Mouse (Mus musculus) heart, postnatal 10 days (tissue): ENCODE results near the gene Fam53b. TPM values are rescaled to one million over a fixed set of nuclear protein-coding genes. Genes with fewer than 3 reads are reported as not detected.

Source experiments
- DNase-seq, 2 experiments: peaks; one replicate each; pipeline ENCODE4 v3.0.0; 2021
- intact Hi-C: fragments of 180-260 bp; cut with DNase I; formaldehyde crosslinking; loops from one replicate; pipeline ENCODE4 v1.15.1; 2025
- total RNA-seq, 2 experiments: library from RNA; stranded (reverse); gene quantifications; 2 replicates each; pipeline ENCODE4 v1.2.3; 2021

The Fam53b gene
- total RNA-seq, 2 experiments from 2014 or later, result 35.5 to 46.0 TPM

- intact Hi-C loops, result no loop called here
Measured at GRCm38 (mm10) chr7:132768498-132769344, 45.0 kb downstream of the Fam53b start.

GRCm38 (mm10) chr7:132767999-132768370 lies 45.7 kb downstream of the Fam53b start:
- no peak for DNase-seq
- intact Hi-C loops, result no loop called here

More at GRCm38 (mm10) chr7:132768498-132769344, 45.0 kb downstream of the Fam53b start:
- no peak for DNase-seq

- intact Hi-C loops, result no loop called here
- no peak for DNase-seq
Measured at GRCm38 (mm10) chr7:132767233-132767998, 46.3 kb downstream of the Fam53b start.

- intact Hi-C loops, result no loop called here
- DNase-seq, result no peak
Measured at GRCm38 (mm10) chr7:132766235-132766871, 47.3 kb downstream of the Fam53b start.

- intact Hi-C loops, result no loop called here
- DNase-seq, result no peak
Measured at GRCm38 (mm10) chr7:132765629-132766186, 48.0 kb downstream of the Fam53b start.

GRCm38 (mm10) chr7:132764896-132765491 lies 48.7 kb downstream of the Fam53b start:
- intact Hi-C loops, result no loop called here
- no peak for DNase-seq

GRCm38 (mm10) chr7:132764314-132764713 lies 49.4 kb downstream of the Fam53b start:
- no peak for DNase-seq
- intact Hi-C loops, result no loop called here

- no peak for DNase-seq
- intact Hi-C loops, result no loop called here
Measured at GRCm38 (mm10) chr7:132763911-132764310, 49.8 kb downstream of the Fam53b start.

GRCm38 (mm10) chr7:132763351-132763750 lies 50.3 kb downstream of the Fam53b start:
- no peak for DNase-seq
- intact Hi-C loops, result no loop called here

- no peak for DNase-seq
- intact Hi-C loops, result no loop called here
Measured at GRCm38 (mm10) chr7:132761409-132761808, 52.3 kb downstream of the Fam53b start.

GRCm38 (mm10) chr7:132760589-132761180 lies 53.0 kb downstream of the Fam53b start:
- intact Hi-C loops, result no loop called here
- no peak for DNase-seq

- no peak for DNase-seq
- intact Hi-C loops, result no loop called here
Measured at GRCm38 (mm10) chr7:132759926-132760325, 53.8 kb downstream of the Fam53b start.

GRCm38 (mm10) chr7:132759405-132759891 lies 54.2 kb downstream of the Fam53b start:
- no peak for DNase-seq
- intact Hi-C loops, result no loop called here

GRCm38 (mm10) chr7:132758875-132759274 lies 54.8 kb downstream of the Fam53b start:
- intact Hi-C loops, result no loop called here
- no peak for DNase-seq

GRCm38 (mm10) chr7:132756325-132756724 lies 57.4 kb downstream of the Fam53b start:
- intact Hi-C loops, result no loop called here
- no peak for DNase-seq

GRCm38 (mm10) chr7:132754389-132754750 lies 59.3 kb downstream of the Fam53b start:
- intact Hi-C loops, result no loop called here
- DNase-seq, result peak; percentile 68 to 69

- no peak for DNase-seq
Measured at GRCm38 (mm10) chr7:132753518-132754388, 59.9 kb downstream of the Fam53b start.

GRCm38 (mm10) chr7:132751716-132752115 lies 62.0 kb downstream of the Fam53b start:
- intact Hi-C loops, result no loop called here
- DNase-seq, result no peak

More at GRCm38 (mm10) chr7:132753518-132754388, 59.9 kb downstream of the Fam53b start:
- intact Hi-C loops, result no loop called here

- DNase-seq, result no peak
- intact Hi-C loops, result no loop called here
Measured at GRCm38 (mm10) chr7:132749504-132749903, 64.2 kb downstream of the Fam53b start.
